Mouse (Mus musculus) forebrain, postnatal 0 days (tissue): ENCODE results near the gene Trim8. TPM values are rescaled to one million over a fixed set of nuclear protein-coding genes. Genes with fewer than 3 reads are reported as not detected.
A peak's percentile ranks its signal among the peaks of the same experiment; 100 is the strongest.

ENCODE experiments used
- ATAC-seq: fragments of 200-750 bp; cut with Nextera tagmentation; 2 replicates; pipeline ENCODE4 v1.8.0; 2017; ENCODE audit warnings: mild to moderate bottlenecking, moderate library complexity
- DNase-seq: peaks from one replicate; pipeline ENCODE4 v3.0.0-alpha.2; 2015
- H3K27ac ChIP-seq: fragments of 300-500 bp; sonication (generic); 2 replicates; pipeline ENCODE4 v1.5.1; 2014; ENCODE audit warnings: low read depth, mild to moderate bottlenecking, antibody characterized with exemption, low read length, moderate library complexity, mixed read lengths
- H3K27me3 ChIP-seq: fragments of 300-500 bp; sonication (generic); 2 replicates; pipeline ENCODE4 v1.6.1; 2014; ENCODE audit warnings: mild to moderate bottlenecking, low read length, mixed read lengths; ENCODE audit not compliant: insufficient read depth
- H3K36me3 ChIP-seq: fragments of 300-500 bp; sonication (generic); 2 replicates; pipeline ENCODE4 v1.6.1; 2014; ENCODE audit warnings: mild to moderate bottlenecking, moderate library complexity; ENCODE audit not compliant: insufficient read depth
- H3K4me1 ChIP-seq: fragments of 300-500 bp; sonication (generic); 2 replicates; pipeline ENCODE4 v1.6.1; 2014; ENCODE audit warnings: antibody characterized with exemption; ENCODE audit not compliant: insufficient read depth
- H3K4me2 ChIP-seq: fragments of 300-500 bp; sonication (generic); 2 replicates; pipeline ENCODE4 v1.6.1; 2014; ENCODE audit warnings: low read depth, mild to moderate bottlenecking, moderate library complexity
- H3K4me3 ChIP-seq: fragments of 300-500 bp; sonication (generic); 2 replicates; pipeline ENCODE4 v1.5.1; 2014; ENCODE audit warnings: low read depth, low read length, mixed read lengths
- H3K9ac ChIP-seq: fragments of 300-500 bp; sonication (generic); 2 replicates; pipeline ENCODE4 v1.6.1; 2014; ENCODE audit warnings: mild to moderate bottlenecking
- H3K9me3 ChIP-seq: fragments of 300-500 bp; sonication (generic); 2 replicates; pipeline ENCODE4 v1.6.1; 2016; ENCODE audit warnings: low read length
- CTCF ChIP-seq: sonication (generic); IDR thresholded peaks from 2 replicates; pipeline ENCODE4 v1.5.1; 2016; ENCODE audit warnings: antibody characterized with exemption, control low read depth, low read depth
- WGBS: fragments of 180-500 bp; shearing (Covaris S2); extraction: QIAGEN DNeasy Blood & Tissue Kit; methylation state at CpG from one replicate; pipeline ENCODE4 v1.1.7; 2014; 5-methylcytosine and 5-hydroxymethylcytosine counted together
- polyA plus RNA-seq: library from polyadenylated mRNA; unstranded; fragments of >200 nt; fragmentation: Nextera tagmentation; extraction: Ambion mirVana; gene quantifications from 2 replicates; pipeline ENCODE4 v1.2.1, GENCODE M21; 2015
- total RNA-seq: library from RNA; depleted of rRNA; stranded (reverse); fragments of >200 nt; gene quantifications from 2 replicates; pipeline ENCODE4 v1.2.3, GENCODE M21; 2014

The Trim8 gene
- total and polyA plus RNA-seq, 2 experiments from 2014 or later, result 28.2 to 76.5 TPM

DNA sequence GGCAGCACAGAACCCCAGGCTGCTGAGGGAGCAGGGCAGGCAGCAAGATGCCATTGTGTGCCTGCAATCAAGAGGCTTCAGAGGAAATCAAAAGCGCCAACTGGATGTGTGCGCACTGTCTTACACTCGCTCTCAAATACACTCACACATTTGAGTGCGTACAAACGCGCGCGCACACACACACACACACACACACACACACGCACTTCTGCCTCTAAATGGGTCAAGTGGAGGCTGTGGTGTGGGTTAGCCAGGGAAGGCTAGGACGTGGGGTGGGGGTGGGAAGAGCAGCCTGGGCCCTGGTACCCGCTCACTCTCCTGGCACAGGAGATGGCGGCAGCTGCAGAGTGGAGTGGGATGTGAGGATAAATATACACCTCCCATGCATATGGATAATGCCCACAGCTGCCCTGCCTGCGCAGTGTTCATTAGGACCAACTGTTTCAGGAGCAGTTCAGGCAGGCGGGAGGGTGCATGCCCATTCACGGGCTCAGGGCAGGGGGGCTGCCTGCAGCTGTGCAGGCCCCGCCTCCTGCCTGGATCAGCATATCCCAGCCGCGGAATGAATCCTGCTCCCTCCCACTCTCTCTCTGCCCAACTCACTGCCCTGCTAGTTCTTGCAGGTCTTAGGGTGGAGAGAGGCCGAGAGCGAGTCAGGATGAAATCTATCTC lies 22.1 kb downstream of the Trim8 start:
- H3K9ac ChIP-seq, result peak overlapping the region; percentile 35; the same call in 1 of the 2 replicates
- WGBS, result 1% methylated on average over 20 of the region's 20 CpGs
- DNase-seq (peak; percentile 83), ATAC-seq (peak; percentile 89)
- peaks cover 48% of the 10 kb centered on the region for H3K4me1 ChIP-seq
- no peak for TF ChIP-seq CTCF
- peak overlapping the region; percentile 81 for H3K27ac ChIP-seq
- H3K9me3 ChIP-seq, result no peaks in the 10 kb centered on the region
- peak overlapping the region; percentile 48 for H3K4me2 ChIP-seq
- no peaks in the 10 kb centered on the region for H3K27me3 ChIP-seq
- H3K36me3 ChIP-seq, result no peaks in the 10 kb centered on the region
- H3K4me3 ChIP-seq, result peak overlapping the region; percentile 12; the same call in 1 of the 2 replicates

DNA sequence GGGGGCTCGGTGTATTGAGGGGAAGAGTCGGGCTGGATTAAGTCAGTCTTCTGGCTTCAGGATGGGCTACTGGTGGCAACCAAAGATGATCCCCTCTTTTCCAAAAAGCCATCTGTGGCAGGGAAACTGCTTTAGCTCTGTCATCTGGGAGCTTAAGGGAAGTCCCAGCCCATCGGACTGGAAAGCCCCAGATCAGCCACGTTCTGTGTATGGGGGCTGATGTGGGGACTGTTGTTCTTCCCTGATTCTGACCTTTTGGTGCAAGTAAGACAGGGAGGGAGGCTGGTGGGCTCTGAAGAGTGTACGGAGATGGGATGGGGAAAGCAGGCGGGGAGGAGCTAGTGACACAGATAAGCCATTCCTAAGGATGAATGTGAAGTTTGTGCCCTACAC lies 22.6 kb downstream of the Trim8 start:
- H3K4me1 ChIP-seq, result peaks cover 53% of the 10 kb centered on the region

DNA sequence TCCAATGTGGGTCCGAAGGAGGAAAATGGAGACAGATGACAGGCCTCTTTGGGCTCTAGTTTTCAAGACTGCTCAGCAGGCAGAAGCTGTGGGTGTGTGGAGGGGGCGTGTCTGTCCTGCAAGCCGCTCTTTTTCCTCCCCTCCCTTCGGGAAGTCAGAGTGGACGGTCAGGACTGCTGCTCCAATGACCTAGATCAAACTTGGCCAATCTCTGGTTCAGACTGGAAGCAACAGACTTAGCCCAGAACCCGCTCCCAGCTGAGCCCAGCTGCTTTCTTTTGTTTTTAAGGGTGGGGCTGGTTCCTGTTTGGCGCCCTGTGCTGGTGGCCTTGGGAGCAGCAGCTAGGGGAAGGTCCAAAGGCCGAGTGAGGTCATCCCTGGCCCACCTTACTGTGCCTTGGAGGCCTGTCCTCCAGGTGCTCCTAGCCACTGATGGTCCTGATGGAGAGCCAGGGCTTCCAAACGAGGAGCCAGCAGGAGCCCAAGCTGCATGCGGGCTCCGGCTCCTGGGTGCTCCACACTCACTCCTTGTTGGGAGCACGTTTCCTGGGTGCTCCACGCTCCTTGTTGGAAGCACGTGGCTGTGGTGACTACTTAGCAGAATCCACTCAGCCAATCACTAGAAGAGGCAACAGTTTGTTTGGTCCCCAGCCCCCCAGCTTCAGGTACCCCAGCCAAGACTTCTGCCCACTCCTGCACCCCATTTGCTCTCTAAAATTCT lies 23.3 kb downstream of the Trim8 start:
- H3K9ac ChIP-seq, result peak overlapping the region; percentile 35; the same call in 1 of the 2 replicates
- H3K4me1 ChIP-seq, result peaks cover 59% of the 10 kb centered on the region
- no peaks in the 10 kb centered on the region for H3K27me3 ChIP-seq

More for the DNA sequence above, 22.6 kb downstream of the Trim8 start:
- no peaks in the 10 kb centered on the region for H3K9me3 ChIP-seq
- peak overlapping the region; percentile 12; the same call in 1 of the 2 replicates for H3K4me3 ChIP-seq
- ATAC-seq (no peak), DNase-seq (no peak)
- H3K36me3 ChIP-seq, result no peaks in the 10 kb centered on the region
- H3K27ac ChIP-seq, result peak overlapping the region; percentile 81
- peak overlapping the region; percentile 35 for H3K9ac ChIP-seq
- 13% methylated on average over 6 of the region's 6 CpGs for WGBS
- no peaks in the 10 kb centered on the region for H3K27me3 ChIP-seq
- TF ChIP-seq CTCF, result no peak
- H3K4me2 ChIP-seq, result peak overlapping the region; percentile 48

DNA sequence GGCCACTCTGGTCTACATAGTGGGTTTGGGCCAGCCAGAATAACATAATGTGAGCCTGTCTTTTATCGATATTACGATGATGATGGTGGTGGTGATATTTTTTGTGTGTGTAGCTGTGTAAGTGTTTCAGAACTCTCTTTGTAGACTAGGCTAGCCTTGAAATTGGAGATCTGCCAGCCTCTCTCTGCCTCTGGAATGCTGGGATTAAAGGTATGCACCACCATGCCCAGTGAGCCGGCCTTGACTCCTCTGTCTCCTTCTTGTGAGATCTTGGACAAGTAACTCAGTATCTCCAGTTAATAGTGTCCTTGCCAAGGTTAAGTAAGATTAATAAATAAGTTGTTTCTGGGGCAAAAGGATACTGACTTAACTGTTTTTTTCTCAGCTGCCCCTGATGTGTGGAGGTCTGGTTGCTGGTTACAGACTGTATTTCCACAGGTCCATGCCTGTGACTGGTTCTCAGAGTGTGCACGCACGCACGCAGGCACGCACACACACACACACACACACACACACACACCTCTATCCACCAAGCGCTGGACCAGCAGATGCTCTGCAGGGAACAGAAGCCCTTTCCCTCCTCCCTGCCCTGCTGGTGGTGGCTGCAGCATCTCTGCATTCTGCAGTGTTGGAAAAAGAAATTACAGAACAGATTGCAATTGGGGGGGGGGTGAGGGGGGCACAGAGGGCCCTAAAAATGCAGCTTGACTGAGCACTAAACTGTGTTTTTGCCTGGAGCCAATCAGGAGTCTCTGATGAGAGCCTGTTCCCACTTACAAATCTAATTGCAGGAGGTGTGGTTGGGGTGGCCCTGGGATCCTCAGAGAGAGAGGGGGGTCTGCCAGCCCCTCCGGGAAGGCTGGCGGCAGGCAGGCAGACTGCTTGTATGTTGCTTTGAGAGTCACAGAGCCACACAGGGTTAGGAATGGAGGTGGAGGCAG lies 24.5 kb downstream of the Trim8 start:
- ATAC-seq (peak; percentile 9; the same call in 1 of the 2 replicates), DNase-seq (peak; percentile 55)
- Histone ChIP-seq H3K9me3 (no peaks in the 10 kb centered on the region), H3K4me1 (peaks cover 71% of the 10 kb centered on the region), H3K4me3 (no peak overlapping the region), H3K4me2 (no peak overlapping the region), H3K27ac (peak overlapping the region; percentile 45; the same call in 1 of the 2 replicates), H3K36me3 (no peaks in the 10 kb centered on the region), H3K27me3 (no peaks in the 10 kb centered on the region), H3K9ac (no peak overlapping the region)
- 32% methylated on average over 10 of the region's 10 CpGs for WGBS
- no peak for TF ChIP-seq CTCF

More for the DNA sequence above, 23.3 kb downstream of the Trim8 start:
- Histone ChIP-seq H3K4me3 (no peak overlapping the region), H3K36me3 (no peaks in the 10 kb centered on the region), H3K4me2 (peak overlapping the region; percentile 48; the same call in 1 of the 2 replicates), H3K27ac (peak overlapping the region; percentile 81), H3K9me3 (no peaks in the 10 kb centered on the region)
- ATAC-seq (no peak), DNase-seq (no peak)
- TF ChIP-seq CTCF, result peak; percentile 31; the same call in 1 of the 2 replicates
- 33% methylated on average over 14 of the region's 14 CpGs for WGBS

DNA sequence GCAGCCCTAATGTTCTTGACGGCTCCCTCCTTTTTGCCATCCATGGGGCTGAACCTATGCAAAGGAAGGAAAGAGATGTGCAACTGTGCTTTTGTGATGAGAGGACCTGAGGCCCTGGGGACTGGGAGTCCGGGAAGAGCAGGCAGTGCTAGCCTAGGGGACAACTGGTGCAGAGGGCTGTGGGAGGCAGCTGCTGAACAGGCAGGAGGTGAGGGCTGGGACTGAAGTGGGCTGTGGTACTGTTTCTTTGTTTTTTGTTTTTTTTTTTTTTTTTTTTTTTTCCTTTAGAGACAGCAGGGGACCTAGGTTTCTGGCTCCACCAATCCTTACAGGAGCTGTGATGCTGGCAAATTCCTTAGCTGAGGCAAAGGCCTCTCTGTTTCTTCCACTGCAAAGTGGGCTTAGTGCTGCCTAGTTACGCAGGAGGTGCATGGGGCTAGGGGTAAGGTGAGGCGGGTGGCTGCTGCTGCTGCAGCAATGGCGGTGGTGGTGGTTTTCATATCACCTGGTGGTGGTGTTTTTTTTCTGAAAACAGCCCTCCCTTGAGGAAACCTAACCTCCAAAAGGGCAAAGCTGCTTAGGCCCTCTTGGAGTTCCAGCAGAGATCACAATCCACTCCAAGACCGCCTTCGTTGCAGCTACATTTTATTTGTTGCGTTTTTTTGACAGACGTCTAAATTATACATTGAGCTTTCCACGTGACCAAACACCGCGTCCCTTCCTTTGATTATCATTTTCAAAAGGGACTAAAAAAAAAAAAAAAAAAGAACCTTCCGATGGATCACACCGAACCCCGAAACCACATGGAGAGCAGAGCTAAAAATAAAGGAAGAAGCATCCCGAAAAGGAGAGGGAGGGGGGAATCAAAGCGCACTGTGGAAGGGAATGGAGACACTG lies 26.4 kb downstream of the Trim8 start:
- WGBS, result 11% methylated on average over 17 of the region's 17 CpGs
- Histone ChIP-seq H3K4me1 (peaks cover 86% of the 10 kb centered on the region), H3K27ac (peak overlapping the region; percentile 72), H3K9ac (peak overlapping the region; percentile 55), H3K9me3 (no peaks in the 10 kb centered on the region), H3K27me3 (no peaks in the 10 kb centered on the region), H3K36me3 (no peaks in the 10 kb centered on the region), H3K4me3 (peak overlapping the region; percentile 30), H3K4me2 (peak overlapping the region; percentile 57)
- DNase-seq (peak; percentile 43), ATAC-seq (0 out of 2 replicates have a peak, but pooled peaks have one; percentile 1)
- TF ChIP-seq CTCF, result 0 out of 2 replicates have a peak, but pooled peaks have one; percentile 11
